Mouse (Mus musculus) G1E (cell line): Measurements from ENCODE around the gene Ogfod2.

Experiments
- CTCF ChIP-seq: IDR thresholded peaks from 2 replicates; pipeline ENCODE4 v1.5.1; 2012; ENCODE audit warnings: low read depth, low read length, inconsistent platforms, mixed read lengths
- GATA1 ChIP-seq: IDR thresholded peaks from 2 replicates; pipeline ENCODE4 v1.6.1; 2012; ENCODE audit warnings: borderline replicate concordance, low read length, inconsistent platforms, mixed read lengths
- TAL1 ChIP-seq: conservative IDR thresholded peaks from 2 replicates; pipeline ENCODE4 v1.6.1; 2012; ENCODE audit warnings: low read depth, low read length, inconsistent platforms, mixed read lengths

GRCm38 (mm10) chr5:124076559-124076958, 35.5 kb upstream of the Ogfod2 start:
- TF ChIP-seq CTCF (no peak), GATA1 (no peak), TAL1 (no peak)
